Mouse (Mus musculus): ENCODE measurements around the gene Cst9.

The Cst9 gene

DNA sequence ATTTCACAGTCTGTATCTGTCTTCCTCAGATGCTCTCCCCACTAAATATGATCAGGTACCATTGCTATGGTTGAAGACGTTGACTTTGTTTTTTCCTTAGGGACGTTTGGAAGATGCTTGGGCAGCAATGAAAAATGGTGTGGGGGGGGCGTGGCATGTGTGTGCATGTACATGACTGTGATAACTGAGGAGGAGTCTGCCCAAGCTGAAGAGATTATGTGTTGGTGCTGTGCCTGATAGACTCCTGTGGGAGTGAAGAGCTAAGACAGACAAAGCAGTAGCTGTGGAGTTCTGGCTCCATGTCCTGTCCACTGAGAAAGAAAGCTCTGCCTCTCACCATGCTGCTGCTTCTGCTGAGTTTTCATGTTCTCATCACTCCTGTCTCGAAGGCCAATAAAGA lies at the start of gene Cst9:
Cst9 (plus strand) TSS at position 236 of the 400 bp plus-strand sequence.
- no peak for DNase-seq (ENCODE audit: extremely low spot score, low spot score)

DNA sequence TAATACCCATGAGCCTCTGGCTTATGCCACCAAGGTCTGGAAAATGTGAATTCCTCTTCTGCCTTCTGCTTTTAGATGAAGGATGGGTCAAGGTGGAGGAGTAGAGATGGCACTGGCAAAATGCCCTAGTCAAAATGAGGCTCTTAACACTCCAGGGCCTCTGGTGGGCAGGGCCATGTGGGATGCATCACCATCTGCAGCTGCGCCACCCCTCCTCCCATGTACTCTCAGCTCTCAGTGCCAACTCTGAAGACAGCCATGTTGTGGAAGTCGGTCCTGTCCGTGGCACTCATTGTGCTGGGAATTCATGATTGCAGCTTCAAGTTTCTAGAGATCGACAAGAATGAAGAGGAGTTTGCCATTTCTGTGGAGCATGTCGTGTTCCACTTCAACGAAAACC lies 45.8 kb upstream of the Cst9 start, which contains the start of gene Cst12:
Cst12 (plus strand) TSS at position 220 of the 400 bp plus-strand sequence.
- DNase-seq (ENCODE audit: extremely low spot score, low spot score): no peak

DNA sequence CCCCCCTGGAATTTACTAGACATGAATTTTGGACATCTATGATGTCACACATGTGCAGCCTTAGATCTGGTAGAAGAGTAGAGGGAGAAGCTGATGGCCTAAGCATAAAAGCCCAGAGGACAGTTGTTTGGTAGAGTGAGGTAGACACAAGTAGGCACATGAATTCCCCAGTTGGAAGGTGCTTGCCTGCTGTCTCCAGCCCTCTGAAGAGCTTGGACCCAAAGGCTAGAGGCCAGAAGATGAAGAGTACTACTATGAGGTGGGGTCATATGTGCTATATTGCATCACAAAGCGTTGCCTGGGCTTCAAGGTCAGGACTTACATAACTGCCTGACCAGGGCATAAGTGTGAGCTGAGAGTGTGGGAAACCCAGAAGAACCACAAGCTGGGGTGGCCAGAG lies 36.5 kb upstream of the Cst9 start, which contains the start of gene Cst8:
Cst8 (plus strand) TSS at position 301 of the 400 bp plus-strand sequence.
- DNase-seq (ENCODE audit: extremely low spot score, low spot score): no peak

DNA sequence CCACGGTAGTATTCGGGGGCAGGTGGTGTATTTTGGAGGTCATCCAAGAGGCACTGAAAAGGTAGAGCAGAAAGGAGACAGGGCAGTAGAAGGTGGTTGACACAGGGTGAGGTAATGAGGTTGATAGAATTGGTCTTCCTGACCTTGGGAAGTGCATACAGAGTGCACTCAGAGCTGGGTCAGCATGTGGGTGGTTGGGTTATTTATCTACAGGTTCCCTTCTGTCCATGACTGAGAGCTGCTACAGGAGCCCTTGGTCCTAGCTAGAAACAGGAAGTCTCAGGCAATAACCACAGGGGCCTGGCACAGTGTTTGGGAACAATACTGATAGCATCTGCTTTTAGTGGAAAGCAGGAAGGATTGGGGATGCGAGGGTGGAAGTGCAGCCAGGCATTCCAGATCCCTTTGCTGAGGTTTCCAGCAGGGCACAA lies 33.4 kb upstream of the Cst9 start:
- DNase-seq (ENCODE audit: extremely low spot score, low spot score): no peak

DNA sequence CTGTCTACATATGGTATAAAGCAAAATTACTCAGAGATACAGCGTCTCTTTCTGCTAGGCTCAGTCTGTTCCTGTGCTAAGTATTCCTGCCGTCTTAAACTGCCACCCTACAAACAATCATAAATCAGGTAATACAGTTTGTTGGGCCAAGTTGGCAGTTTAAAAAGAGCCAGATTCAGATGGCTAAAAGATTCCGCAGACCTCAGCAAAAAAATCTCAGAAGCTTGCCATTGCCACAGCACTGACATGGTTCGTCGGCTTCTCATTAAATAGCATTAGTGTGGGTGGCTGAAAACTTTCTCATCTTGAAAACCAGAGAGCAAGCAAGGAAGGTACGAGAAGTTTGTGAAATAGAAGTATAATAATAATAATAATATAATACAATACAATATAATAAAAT lies 28.3 kb upstream of the Cst9 start:
- DNase-seq (ENCODE audit: extremely low spot score, low spot score): no peak

DNA sequence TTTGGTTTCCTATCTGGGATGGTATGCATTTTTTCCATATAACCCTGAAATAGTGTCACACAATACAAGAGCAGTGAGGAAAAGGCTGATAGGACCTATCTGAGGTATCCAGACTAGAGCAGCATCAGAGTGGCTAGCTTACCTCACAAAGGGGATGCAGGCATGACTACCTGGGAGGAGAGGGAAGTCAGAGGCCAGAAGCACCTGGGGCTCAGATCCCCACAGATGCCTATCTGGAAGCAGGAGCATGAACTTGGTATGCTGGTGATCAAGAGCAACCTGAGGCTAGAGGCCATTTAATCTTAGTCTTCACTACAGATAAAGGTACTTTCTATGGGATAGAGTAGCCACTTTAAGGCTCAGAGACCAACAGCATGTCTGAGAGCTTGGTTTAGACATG lies 15.0 kb upstream of the Cst9 start, which contains the start of gene Cst13:
Cst13 (plus strand) TSS at position 173 of the 400 bp plus-strand sequence.
- no peak for DNase-seq (ENCODE audit: extremely low spot score, low spot score)

DNA sequence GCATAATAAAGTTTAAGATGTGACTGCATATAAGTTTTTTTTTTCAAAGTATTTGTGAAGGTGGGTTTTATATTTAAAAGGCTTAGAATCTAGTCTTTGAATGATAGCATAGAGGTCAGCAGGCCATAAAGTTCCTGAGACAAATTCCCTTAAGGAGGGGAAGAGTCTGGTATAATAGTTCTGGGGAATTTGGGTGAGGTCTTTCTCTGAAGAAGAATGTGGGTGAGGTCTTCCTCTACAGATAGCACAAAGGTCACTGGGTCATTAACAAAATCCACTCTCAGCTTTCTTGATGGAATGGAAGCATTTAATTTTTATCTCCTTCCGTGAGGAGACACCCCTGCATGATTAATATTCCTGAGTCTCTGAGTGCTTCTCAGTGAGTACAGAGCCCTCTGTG lies 9.0 kb upstream of the Cst9 start:
- DNase-seq (ENCODE audit: extremely low spot score, low spot score): no peak

DNA sequence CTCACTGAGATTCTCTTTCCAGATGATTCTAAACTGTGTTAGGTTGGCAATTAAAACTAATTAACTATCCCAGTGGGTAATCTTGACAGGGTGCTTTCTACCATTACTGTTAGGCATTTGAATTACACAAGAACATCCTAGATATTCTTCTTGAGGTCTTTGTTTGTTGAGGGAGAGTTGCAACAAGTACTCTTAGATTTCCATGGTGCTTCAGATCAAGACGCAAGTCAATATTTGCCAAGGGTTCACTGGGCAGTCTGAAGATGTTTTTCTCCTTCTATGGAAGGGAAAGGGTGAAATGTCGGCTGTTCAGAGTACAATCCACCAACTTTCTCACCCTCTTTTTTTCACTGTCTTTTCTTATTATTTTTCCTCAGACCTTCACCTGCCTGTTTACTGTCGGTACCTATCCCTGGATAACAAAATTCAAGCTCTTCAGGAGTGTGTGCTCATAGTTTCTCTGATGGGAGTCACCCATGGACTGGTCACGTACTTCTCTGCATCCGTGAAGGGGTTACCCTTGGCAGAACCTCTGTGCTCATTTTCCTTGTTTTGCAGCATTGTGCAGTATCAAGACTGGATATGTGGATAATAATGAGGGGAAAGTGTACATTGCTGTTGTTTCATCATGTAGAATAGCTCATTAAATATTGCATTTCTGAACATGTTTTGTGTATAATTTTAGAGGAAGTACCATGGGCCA lies 3.3 kb downstream of the Cst9 start:
- DNase-seq (ENCODE audit: extremely low spot score, low spot score): no peak

DNA sequence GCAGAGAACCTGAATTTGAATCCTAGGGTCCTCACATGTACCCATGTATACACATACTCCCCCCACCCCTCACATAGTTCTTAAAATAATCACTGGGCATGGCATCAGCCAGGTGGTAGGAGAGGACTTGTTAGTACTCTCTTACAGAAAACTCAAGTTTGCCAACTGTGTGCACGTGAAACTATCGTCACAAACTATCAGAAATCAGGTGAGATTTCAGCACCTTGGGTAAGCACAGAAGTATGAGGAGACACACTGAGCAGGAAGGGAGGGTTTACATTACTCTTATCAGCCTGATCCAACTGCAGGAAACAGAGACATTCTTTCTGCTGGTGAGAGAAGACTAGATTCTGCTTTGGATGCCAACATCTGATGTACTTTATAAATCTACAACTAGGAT lies 4.3 kb downstream of the Cst9 start:
- no peak for DNase-seq (ENCODE audit: extremely low spot score, low spot score)

DNA sequence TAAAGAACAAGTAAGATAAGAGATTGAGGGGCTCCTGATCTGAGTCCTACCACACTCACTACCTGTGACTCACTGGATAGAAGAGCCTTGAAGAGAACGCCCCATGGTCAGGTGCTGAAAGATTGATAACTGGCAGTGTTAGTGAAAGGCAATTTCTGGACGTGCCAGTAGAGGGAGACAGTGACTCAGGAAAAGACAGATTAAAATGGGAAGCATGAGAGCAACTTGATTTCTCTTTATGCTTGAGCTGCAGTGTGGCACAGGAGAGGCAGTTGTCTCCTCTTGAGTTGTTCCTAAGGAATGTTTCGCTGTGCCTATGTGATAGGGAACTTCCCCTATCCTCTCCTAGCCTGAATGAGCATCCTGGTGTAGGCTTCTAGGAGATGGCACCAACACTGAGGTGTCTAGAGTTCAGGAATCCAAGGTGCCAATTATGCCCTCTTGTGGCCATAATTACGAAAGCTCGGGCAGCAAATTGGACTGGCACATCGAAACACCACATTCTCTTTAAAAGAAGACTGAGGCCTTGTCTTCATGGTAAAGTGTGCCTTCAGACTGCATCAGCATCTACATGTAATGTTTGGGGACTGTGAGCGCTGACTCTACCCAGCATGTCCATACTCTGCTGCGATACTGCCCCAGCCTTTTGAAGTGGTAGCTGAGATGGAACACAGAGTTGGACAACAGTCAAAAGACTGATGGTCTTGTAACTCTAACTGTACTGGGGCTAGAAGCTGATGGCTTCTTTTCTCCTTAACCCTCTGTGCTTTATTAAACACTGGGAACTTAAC lies 16.4 kb downstream of the Cst9 start:
- DNase-seq (ENCODE audit: extremely low spot score, low spot score): peak; percentile 61

DNA sequence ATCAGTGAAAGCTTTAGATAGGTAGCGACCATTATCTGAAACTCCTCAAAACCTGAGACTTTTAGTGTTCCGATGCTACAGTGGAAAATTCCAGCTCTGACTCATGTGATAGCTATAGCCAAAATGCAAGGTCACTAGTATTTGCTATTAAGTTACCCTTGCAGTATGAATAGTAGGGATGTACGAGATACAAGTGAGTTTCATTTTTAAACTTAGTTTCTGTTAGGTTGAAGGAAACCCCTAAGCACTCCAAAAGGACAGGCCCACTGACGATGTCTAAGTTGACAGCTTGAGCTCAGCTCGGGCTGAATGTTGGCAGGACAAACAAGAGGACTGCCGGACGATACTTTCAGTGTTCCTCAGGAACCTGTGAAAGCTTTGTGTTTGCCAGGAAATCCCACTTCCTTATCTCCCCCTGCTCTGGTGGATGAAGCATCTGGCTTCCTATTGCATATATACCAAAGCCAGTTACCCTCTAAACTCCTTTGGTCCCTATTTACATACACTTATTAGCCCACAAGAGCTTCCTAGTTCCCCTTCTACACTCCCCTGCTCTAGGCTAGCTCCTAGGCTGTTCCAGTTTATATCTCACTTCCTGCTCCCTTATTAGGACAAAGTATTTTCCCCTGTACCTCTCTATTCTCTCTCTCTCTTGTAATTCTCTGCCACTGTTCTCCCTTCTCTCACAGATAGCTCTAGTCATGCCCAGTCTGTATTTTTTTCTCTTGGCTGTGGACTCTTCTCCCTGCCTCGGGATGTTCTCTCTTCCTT lies 21.9 kb downstream of the Cst9 start:
- DNase-seq (ENCODE audit: extremely low spot score, low spot score): no peak

DNA sequence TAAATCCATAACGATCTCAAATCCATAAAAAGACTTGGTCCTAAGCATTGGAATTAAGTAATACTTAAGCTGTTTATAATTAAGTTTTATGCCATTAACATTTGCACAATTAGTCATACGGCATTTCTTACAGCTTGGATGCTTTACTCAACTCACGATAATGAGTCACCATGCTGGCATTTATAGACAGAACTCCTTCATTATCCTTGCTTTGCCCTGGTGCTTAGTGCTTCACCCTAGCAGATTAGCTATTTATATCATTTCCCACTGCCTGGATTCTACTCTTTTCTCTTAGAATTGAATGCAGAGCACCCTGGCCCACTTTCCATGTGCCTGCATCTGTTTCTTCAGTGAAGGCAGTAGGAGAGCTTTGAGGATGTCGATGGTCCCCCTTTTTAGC lies 22.6 kb downstream of the Cst9 start:
- DNase-seq (ENCODE audit: extremely low spot score, low spot score): no peak

DNA sequence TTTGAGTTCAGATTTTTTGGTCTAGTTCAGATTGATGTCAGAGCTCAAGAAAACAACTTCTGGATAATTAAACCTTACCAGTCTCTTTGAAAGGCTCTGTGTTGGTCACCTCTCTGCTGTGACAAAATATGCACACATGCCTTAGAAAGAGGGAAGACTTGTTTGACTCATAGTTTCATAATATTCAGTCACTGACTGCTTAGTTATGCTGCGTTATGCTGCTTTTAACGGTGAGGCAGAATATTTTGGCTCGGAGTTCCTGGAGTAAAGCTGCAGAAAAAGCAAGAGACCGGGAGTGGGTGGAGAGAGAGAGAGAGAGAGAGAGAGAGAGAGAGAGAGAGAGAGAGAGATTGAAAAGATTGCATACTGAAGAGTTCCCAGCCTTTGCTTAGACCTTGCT lies 26.0 kb downstream of the Cst9 start:
- DNase-seq (ENCODE audit: extremely low spot score, low spot score): no peak

DNA sequence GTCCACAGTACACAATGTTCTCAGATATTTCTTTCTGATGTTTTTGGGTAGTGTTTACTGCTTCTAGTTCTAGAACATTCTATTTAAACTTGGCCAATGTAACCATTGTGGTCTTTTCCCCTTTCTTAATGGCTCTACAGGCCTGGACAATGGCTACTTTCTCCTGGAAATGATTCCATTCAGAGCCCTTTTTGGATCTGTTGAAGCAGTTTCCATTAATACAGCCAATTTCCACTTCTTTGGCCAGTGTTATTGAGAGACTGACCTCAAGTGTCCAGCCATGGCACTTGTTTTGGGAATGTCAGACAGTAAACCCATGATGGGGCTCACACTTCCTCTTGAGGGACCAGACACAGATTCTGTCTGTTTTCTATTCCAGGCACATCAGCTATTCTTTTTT lies 26.7 kb downstream of the Cst9 start:
- no peak for DNase-seq (ENCODE audit: extremely low spot score, low spot score)

DNA sequence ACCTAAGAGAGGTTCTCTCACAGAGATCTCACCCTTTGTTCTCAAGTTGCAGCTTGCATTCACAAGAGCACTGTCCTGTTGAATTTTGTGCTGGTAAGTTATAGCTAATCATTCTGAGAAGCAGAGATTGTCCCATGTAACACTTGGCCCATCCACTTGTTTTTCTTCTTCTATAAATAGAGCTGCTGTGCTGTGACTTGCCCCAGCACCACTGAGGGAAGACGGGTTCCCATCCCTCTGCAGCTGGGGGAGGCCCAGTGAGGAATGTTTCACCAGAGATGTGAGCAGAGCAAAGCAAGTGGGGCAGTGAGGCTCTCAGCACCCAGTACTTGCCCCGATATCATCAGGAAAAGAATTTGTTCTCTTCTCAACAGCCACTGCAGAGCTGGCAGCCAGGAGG lies 30.0 kb downstream of the Cst9 start, which contains the start of gene 9230104L09Rik:
9230104L09Rik (minus strand) TSS at position 73 of the 400 bp plus-strand sequence.
- no peak for DNase-seq (ENCODE audit: extremely low spot score, low spot score)

DNA sequence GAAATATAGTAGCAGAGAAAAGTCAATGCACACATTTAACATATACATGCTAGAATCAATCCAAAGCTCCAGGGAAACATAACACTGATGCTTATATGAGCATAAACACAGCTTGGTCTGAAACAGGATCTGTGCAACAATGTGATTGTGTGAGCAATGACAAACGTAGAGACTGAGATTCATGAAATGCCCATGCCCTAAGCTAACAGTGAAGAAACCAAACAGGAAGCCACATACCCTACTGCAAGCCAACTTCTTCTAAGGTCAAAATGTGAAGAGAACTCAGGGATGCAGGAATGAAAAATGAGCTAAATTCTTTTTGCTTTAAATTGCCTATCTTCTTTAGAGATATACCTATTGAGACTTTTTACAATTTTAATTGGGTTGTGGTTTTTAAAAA lies 34.0 kb downstream of the Cst9 start:
- DNase-seq (ENCODE audit: extremely low spot score, low spot score): no peak

DNA sequence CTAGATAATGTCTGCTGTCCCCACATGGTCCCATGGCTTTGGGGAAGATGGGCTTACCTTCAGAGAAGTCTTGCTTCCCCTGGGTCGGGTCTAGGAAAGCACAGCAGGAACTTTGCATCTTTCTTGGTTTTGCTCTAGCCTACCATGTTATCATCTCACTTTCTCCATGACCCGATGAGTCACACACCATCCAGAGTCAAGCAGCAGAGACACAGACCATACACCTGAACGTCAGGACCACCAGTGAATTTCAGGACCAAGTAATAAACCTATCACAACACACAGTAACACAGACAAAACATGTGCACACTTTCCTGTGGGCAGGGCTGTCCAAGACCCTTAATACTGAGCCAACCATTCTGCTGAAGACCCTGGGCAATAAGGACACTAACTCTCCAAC lies 35.6 kb downstream of the Cst9 start:
- DNase-seq (ENCODE audit: extremely low spot score, low spot score): no peak

DNA sequence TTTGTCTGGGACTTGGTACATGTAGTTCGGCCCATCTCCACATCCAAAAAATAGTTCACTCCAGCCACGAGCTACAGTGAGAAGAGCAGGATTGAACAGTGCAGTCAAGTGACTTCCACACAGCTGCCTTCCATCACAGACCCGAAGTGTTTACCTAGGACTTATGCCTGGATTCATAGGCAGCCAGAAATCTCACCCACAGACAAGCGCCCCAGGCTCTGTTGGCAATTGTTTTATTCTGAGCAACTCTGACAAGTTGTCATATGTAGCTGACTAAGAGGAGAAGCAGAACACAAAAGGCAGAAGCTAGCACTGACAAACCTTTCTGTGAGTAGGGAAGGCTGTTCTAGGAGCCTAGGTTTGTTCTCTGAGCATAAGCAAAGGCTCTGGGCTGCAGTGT lies 37.9 kb downstream of the Cst9 start:
- no peak for DNase-seq (ENCODE audit: extremely low spot score, low spot score)

DNA sequence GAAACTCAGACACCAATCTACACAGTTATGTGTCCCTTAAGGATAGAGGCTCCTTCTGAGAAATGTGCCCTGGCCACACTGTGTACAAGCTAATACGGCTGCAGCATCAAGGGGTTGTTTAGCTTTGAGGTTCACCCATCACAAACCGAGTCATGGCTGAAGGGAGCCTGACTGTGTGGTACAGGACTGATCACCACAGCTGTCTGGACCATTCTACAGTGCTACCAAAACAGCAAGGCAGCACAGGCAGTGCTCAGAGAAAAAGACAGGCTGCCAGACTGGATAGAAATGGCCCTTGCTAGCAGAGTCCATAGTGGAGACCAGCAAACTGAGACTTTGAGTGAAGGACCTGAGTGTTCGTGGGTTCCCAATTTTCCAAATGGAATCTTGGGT lies 39.3 kb downstream of the Cst9 start:
- peak; percentile 17 for DNase-seq (ENCODE audit: extremely low spot score, low spot score)

DNA sequence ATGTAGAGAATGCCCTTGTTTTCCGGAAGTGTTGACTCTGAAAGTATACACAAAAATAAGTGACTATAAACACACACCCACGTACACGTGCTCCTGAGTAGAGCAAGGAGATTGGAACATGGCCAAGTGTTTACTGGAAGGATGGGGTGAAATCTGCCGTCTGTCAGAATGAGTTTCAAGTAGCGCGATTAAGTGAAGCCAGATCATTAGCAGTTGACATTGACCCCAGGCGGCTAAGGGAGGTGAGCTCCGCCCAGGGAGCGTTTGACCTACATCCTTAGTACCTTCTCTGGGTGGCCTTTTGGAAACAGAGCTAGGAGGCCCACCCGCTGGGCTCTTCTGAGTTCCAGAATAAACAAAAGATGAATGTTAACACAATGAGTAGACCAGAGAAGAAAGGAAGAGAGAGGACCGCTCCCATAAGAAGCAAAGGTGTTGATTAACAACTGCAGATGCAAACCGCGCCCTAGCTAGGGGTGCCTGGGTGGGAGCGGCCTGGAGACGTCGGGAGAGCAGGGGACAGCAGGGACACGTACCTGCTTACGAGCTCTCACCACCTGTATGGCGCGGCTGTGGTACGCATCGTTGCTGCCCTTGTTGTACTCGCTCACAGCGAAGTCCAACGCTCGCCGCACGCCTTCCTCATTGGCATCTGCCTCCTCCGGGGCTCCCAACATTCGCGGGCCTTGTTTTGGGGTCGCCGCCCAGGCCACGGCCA lies 39.8 kb downstream of the Cst9 start:
- DNase-seq (ENCODE audit: extremely low spot score, low spot score): no peak

DNA sequence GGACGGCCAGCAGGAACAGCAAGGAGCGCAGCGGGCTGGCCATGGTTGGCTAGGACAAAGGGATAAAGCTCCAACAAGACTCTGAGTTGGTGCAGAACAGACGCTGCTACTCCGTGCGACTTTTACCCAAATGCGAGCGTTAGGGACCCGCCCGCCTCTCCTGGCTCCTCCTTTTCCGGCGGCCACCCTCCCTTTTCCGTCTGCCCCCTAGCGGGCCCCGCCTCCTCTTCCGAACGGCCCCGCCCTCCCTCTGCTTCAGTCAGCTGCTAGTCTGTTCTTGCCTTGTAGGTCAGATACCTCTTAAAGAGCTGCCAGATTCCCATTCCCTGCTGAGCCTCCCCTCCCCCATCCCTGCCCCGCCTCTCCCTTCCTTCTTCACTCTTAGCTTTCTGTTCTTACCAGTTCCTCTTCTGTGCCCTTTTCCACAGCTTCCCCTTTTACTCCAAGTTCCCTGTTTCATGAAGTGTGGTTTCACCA lies 40.4 kb downstream of the Cst9 start, which contains the start of gene Cst3:
Cst3 (minus strand) TSS at position 358 of the 477 bp plus-strand sequence.
- peak; percentile 93 for DNase-seq (ENCODE audit: extremely low spot score, low spot score)
